Mouse (Mus musculus) CH12.LX (cell line): Measurements from ENCODE around the gene Znfx1. TPM values are rescaled to one million over a fixed set of nuclear protein-coding genes. Genes with fewer than 3 reads are reported as not detected.

Experiments used
- DNase-seq: peaks from one replicate; pipeline ENCODE4 v3.0.0-alpha.2; 2013; ENCODE audit errors: extremely low read depth
- H3K27ac ChIP-seq: 2 replicates; pipeline ENCODE4 v1.5.1; 2012; ENCODE audit warnings: low read depth, mild to moderate bottlenecking, control low read depth, moderate library complexity; ENCODE audit not compliant: insufficient read depth
- H3K27me3 ChIP-seq: replicated peaks from 2 replicates; pipeline ENCODE3; 2012; ENCODE audit warnings: inconsistent platforms
- H3K36me3 ChIP-seq, 2 experiments: replicated peaks in 1 of 2; 2 replicates each; pipeline versions ENCODE3 to v1.6.1; 2012; ENCODE audit warnings: inconsistent platforms in 1 of 2, low read length in 1 of 2, mild to moderate bottlenecking in 1 of 2, mixed read lengths in 1 of 2, moderate library complexity in 1 of 2; ENCODE audit not compliant: control insufficient read depth in 1 of 2, insufficient read depth in 1 of 2
- H3K4me1 ChIP-seq, 2 experiments: 2 replicates each; pipeline ENCODE4 v1.6.1; 2012; ENCODE audit warnings: inconsistent platforms in 1 of 2, moderate library complexity in 1 of 2; ENCODE audit not compliant: insufficient read depth in 2 of 2, control insufficient read depth in 1 of 2
- H3K4me2 ChIP-seq: 2 replicates; pipeline ENCODE4 v1.6.1; 2012; ENCODE audit warnings: low read depth, mild to moderate bottlenecking, control low read depth; ENCODE audit not compliant: poor library complexity, insufficient read depth, severe bottlenecking
- H3K4me3 ChIP-seq, 3 experiments: fragments of 150-350 bp in 1 of 3; sonication (generic) in 1 of 3; replicated peaks in 1 of 3; 2 replicates each; pipeline versions ENCODE3 to v1.5.1; 2011 to 2012; ENCODE audit warnings: low read depth in 2 of 3, low read length in 2 of 3, mild to moderate bottlenecking in 2 of 3, moderate library complexity in 2 of 3, control low read depth in 1 of 3, improper control_type of control experiment in 1 of 3, inconsistent platforms in 1 of 3, mixed read lengths in 1 of 3; ENCODE audit not compliant: poor library complexity in 1 of 3
- H3K79me2 ChIP-seq: replicated peaks from 2 replicates; pipeline ENCODE4 v1.6.1; 2012; ENCODE audit warnings: mild to moderate bottlenecking, moderate library complexity; ENCODE audit not compliant: control insufficient read depth, poor library complexity, insufficient read depth, severe bottlenecking; ENCODE audit errors: extremely low read depth
- H3K9ac ChIP-seq: 2 replicates; pipeline ENCODE4 v1.6.1; 2012; ENCODE audit warnings: low read depth, mild to moderate bottlenecking, control low read depth, moderate library complexity; ENCODE audit not compliant: insufficient read depth
- H3K9me3 ChIP-seq: replicated peaks from 2 replicates; pipeline ENCODE3; 2012; ENCODE audit warnings: low read length, inconsistent platforms, mixed read lengths
- BHLHE40 ChIP-seq: IDR thresholded peaks from 2 replicates; pipeline ENCODE4 v1.6.1; 2011; ENCODE audit warnings: mild to moderate bottlenecking, low read depth, low read length, improper control_type of control experiment
- CHD1 ChIP-seq: IDR thresholded peaks from 2 replicates; pipeline ENCODE4 v1.6.1; 2012; ENCODE audit warnings: low read depth, low read length, improper control_type of control experiment, inconsistent platforms
- CTCF ChIP-seq, 2 experiments: IDR thresholded peaks in 1 of 2; conservative IDR thresholded peaks in 1 of 2; 2 replicates each; pipeline ENCODE4 v1.5.1; 2011 to 2012; ENCODE audit warnings: low read depth in 2 of 2, low read length in 2 of 2, improper control_type of control experiment in 1 of 2, inconsistent platforms in 1 of 2, mild to moderate bottlenecking in 1 of 2, moderate library complexity in 1 of 2
- E2F4 ChIP-seq: IDR thresholded peaks from 2 replicates; pipeline ENCODE4 v1.6.1; 2011; ENCODE audit warnings: low read depth, low read length, improper control_type of control experiment; ENCODE audit not compliant: insufficient replicate concordance
- EP300 ChIP-seq: IDR thresholded peaks from 2 replicates; pipeline ENCODE4 v1.6.1; 2011; ENCODE audit warnings: low read length, improper control_type of control experiment
- ETS1 ChIP-seq: conservative IDR thresholded peaks from 2 replicates; pipeline ENCODE4 v1.6.1; 2012; ENCODE audit warnings: low read depth, mild to moderate bottlenecking, inconsistent platforms, low read length, improper control_type of control experiment, moderate library complexity
- GABPA ChIP-seq: IDR thresholded peaks from 2 replicates; pipeline ENCODE4 v1.6.1; 2012; ENCODE audit warnings: low read depth, low read length, improper control_type of control experiment, inconsistent platforms; ENCODE audit not compliant: insufficient replicate concordance
- JUN ChIP-seq: IDR thresholded peaks from 2 replicates; pipeline ENCODE4 v1.6.1; 2011; ENCODE audit warnings: low read depth, mild to moderate bottlenecking, low read length, improper control_type of control experiment, moderate library complexity; ENCODE audit not compliant: insufficient read depth
- KAT2A ChIP-seq: IDR thresholded peaks from 2 replicates; pipeline ENCODE4 v1.6.1; 2012; ENCODE audit warnings: low read length, improper control_type of control experiment, inconsistent platforms; ENCODE audit not compliant: insufficient replicate concordance
- MAFK ChIP-seq: IDR thresholded peaks from 2 replicates; pipeline ENCODE4 v1.6.1; 2011; ENCODE audit warnings: low read length, improper control_type of control experiment; ENCODE audit not compliant: insufficient replicate concordance
- MAX ChIP-seq: IDR thresholded peaks from 2 replicates; pipeline ENCODE4 v1.6.1; 2011; ENCODE audit warnings: low read length, improper control_type of control experiment
- MEF2A ChIP-seq: IDR thresholded peaks from 2 replicates; pipeline ENCODE4 v1.6.1; 2014; ENCODE audit warnings: low read depth, mild to moderate bottlenecking, inconsistent platforms, low read length, improper control_type of control experiment, borderline replicate concordance
- MXI1 ChIP-seq: IDR thresholded peaks from 2 replicates; pipeline ENCODE4 v1.6.1; 2011; ENCODE audit warnings: mild to moderate bottlenecking, low read depth, low read length, improper control_type of control experiment
- NELFE ChIP-seq: IDR thresholded peaks from 2 replicates; pipeline ENCODE4 v1.6.1; 2011; ENCODE audit warnings: low read depth, low read length, improper control_type of control experiment
- NRF1 ChIP-seq: IDR thresholded peaks from 2 replicates; pipeline ENCODE4 v1.6.1; 2014; ENCODE audit warnings: low read depth, mild to moderate bottlenecking, inconsistent platforms, low read length, improper control_type of control experiment, moderate library complexity
- PAX5 ChIP-seq: IDR thresholded peaks from 2 replicates; pipeline ENCODE4 v1.6.1; 2012; ENCODE audit warnings: low read length, inconsistent platforms, mixed read lengths
- POLR2A ChIP-seq: IDR thresholded peaks from 2 replicates; pipeline ENCODE4 v1.6.1; 2011; ENCODE audit warnings: low read depth, mild to moderate bottlenecking, improper control_type of control experiment, low read length
- POLR2AphosphoS2 ChIP-seq: IDR thresholded peaks from 2 replicates; pipeline ENCODE4 v1.6.1; 2011; ENCODE audit warnings: low read depth, low read length, improper control_type of control experiment
- RCOR1 ChIP-seq: conservative IDR thresholded peaks from 2 replicates; pipeline ENCODE4 v1.6.1; 2012; ENCODE audit warnings: low read depth, mild to moderate bottlenecking, inconsistent platforms, low read length, improper control_type of control experiment
- SMC3 ChIP-seq: IDR thresholded peaks from 2 replicates; pipeline ENCODE4 v1.6.1; 2011; ENCODE audit warnings: low read depth, low read length, improper control_type of control experiment
- TBP ChIP-seq: conservative IDR thresholded peaks from 2 replicates; pipeline ENCODE4 v1.6.1; 2011; ENCODE audit warnings: low read depth, low read length, improper control_type of control experiment
- TCF12 ChIP-seq: IDR thresholded peaks from 2 replicates; pipeline ENCODE4 v1.6.1; 2014; ENCODE audit warnings: low read depth, mild to moderate bottlenecking, inconsistent platforms, low read length, improper control_type of control experiment
- UBTF ChIP-seq: IDR thresholded peaks from 2 replicates; pipeline ENCODE4 v1.6.1; 2012; ENCODE audit warnings: low read depth, mild to moderate bottlenecking, inconsistent platforms, low read length, improper control_type of control experiment, moderate library complexity
- USF1 ChIP-seq: IDR thresholded peaks from 2 replicates; pipeline ENCODE4 v1.6.1; 2014; ENCODE audit warnings: low read depth, mild to moderate bottlenecking, inconsistent platforms, low read length, improper control_type of control experiment
- USF2 ChIP-seq: conservative IDR thresholded peaks from 2 replicates; pipeline ENCODE4 v1.6.1; 2011; ENCODE audit warnings: low read depth, low read length, improper control_type of control experiment
- ZC3H11A ChIP-seq: IDR thresholded peaks from 2 replicates; pipeline ENCODE4 v1.6.1; 2012; ENCODE audit warnings: low read depth, mild to moderate bottlenecking, inconsistent platforms, low read length, improper control_type of control experiment
- ZKSCAN1 ChIP-seq: IDR thresholded peaks from 2 replicates; pipeline ENCODE4 v1.6.1; 2012; ENCODE audit warnings: low read depth, inconsistent platforms, low read length, improper control_type of control experiment, borderline replicate concordance
- ZMIZ1 ChIP-seq: IDR thresholded peaks from 2 replicates; pipeline ENCODE4 v1.6.1; 2012; ENCODE audit warnings: low read depth, mild to moderate bottlenecking, inconsistent platforms, low read length, improper control_type of control experiment
- ZNF384 ChIP-seq: IDR thresholded peaks from 2 replicates; pipeline ENCODE4 v1.6.1; 2012; ENCODE audit warnings: low read depth, low read length, improper control_type of control experiment, inconsistent platforms
- dilution Hi-C: fragments of 300-500 bp; cut with MboI; formaldehyde crosslinking; loops from 2 replicates; pipeline ENCODE4 v1.14.3; 2020; ENCODE audit warnings: low sequenced_read_pairs; ENCODE audit not compliant: extremely low pct_unique_long_range_greater_than_20kb, extremely low pct_ligation_motif_present
- in situ Hi-C: fragments of 300-500 bp; cut with MboI; formaldehyde crosslinking; loops from 3 replicates; pipeline ENCODE4 v1.14.3; 2019; ENCODE audit warnings: low sequenced_read_pairs, low pct_ligation_motif_present, low pct_unique_long_range_greater_than_20kb, mixed read lengths
- polyA plus RNA-seq: library from polyadenylated mRNA; unstranded; fragments of >175 nt; gene quantifications from 2 replicates; pipeline ENCODE4 v1.2.1, GENCODE M21; 2012; ENCODE audit warnings: low read depth; ENCODE audit not compliant: insufficient read length
- total RNA-seq, 2 experiments: library from RNA; depleted of rRNA; stranded (reverse); fragments of 300-350 nt in 1 of 2; fragments of >200 nt in 1 of 2; gene quantifications; 2 replicates each; pipeline ENCODE4 v1.2.3; 2012 to 2014

The Znfx1 gene
- total and polyA plus RNA-seq, 3 experiments: 5.1 to 9.0 (median 8.1) TPM

GRCm38 (mm10) chr2:167103546-167103945 is 40.7 kb upstream of the Znfx1 start:
- in situ Hi-C loops: no loop called here
- no peak overlapping the region for H3K27ac ChIP-seq
- H3K9me3 ChIP-seq: peaks cover 25% of the 10 kb centered on the region
- H3K4me1 ChIP-seq: peaks cover 8 to 25% of the 10 kb centered on the region in 2 experiments
- peaks cover 0 to 31% of the 10 kb centered on the region in 2 experiments for H3K36me3 ChIP-seq
- no peaks in the 10 kb centered on the region for H3K79me2 ChIP-seq
- H3K27me3 ChIP-seq: no peaks in the 10 kb centered on the region
- TF ChIP-seq SMC3 (no peak), NRF1 (no peak), ZMIZ1 (no peak), POLR2A (no peak), MAFK (no peak), ETS1 (no peak), PAX5 (no peak), POLR2AphosphoS2 (no peak), UBTF (no peak), NELFE (no peak), TBP (no peak), GABPA (no peak), EP300 (no peak), RCOR1 (no peak)
- TF ChIP-seq, all 38 proteins: peak for 0
- dilution Hi-C loops: no loop called here
- Histone ChIP-seq H3K4me2 (no peak overlapping the region), H3K9ac (no peak overlapping the region), H3K4me3 (no peak overlapping the region)
- no peak for DNase-seq

GRCm38 (mm10) chr2:167101743-167102441 is 39.1 kb upstream of the Znfx1 start:
- peaks cover 23% of the 10 kb centered on the region for H3K9me3 ChIP-seq
- H3K36me3 ChIP-seq: peaks cover 0 to 31% of the 10 kb centered on the region in 2 experiments
- H3K79me2 ChIP-seq: no peaks in the 10 kb centered on the region
- H3K4me1 ChIP-seq: peaks cover 9 to 25% of the 10 kb centered on the region in 2 experiments
- H3K27me3 ChIP-seq: no peaks in the 10 kb centered on the region
- in situ Hi-C loops: no loop called here
- dilution Hi-C loops: no loop called here
- H3K9ac ChIP-seq: peak overlapping the region; percentile 19; the same call in 1 of the 2 replicates
- peak overlapping the region; percentile 3 to 43 (median 24) for H3K4me3 ChIP-seq
- peak overlapping the region; percentile 17 for H3K4me2 ChIP-seq
- DNase-seq: peak; percentile 91
- H3K27ac ChIP-seq: peak overlapping the region; percentile 43
- peak; percentile 55; the same call in 1 of the 2 replicates for TF ChIP-seq USF2
- TF ChIP-seq USF1: peak; percentile 83
- TF ChIP-seq CHD1: no peak
- TF ChIP-seq MAX: peak; percentile 82
- TF ChIP-seq MEF2A: peak; percentile 95
- TF ChIP-seq NELFE: 0 out of 2 replicates have a peak, but pooled peaks have one; percentile 46
- no peak for TF ChIP-seq SMC3
- TF ChIP-seq ZC3H11A: no peak
- no peak for TF ChIP-seq POLR2AphosphoS2
- no peak for TF ChIP-seq RCOR1
- TF ChIP-seq ZKSCAN1: no peak
- TF ChIP-seq EP300: peak; percentile 34; the same call in 1 of the 2 replicates
- peak; percentile 92 for TF ChIP-seq ZNF384
- no peak for TF ChIP-seq CTCF (conservative IDR thresholded peaks at IDR 0.05 in 1 of 2, IDR thresholded peaks at IDR 0.05 in 1 of 2; ENCODE audit: low read depth in 2 of 2, low read length in 2 of 2)
- peak; percentile 69; the same call in 1 of the 2 replicates for TF ChIP-seq MXI1
- TF ChIP-seq ZMIZ1: no peak
- peak; percentile 93; the same call in 1 of the 2 replicates for TF ChIP-seq E2F4
- TF ChIP-seq TCF12: 0 out of 2 replicates have a peak, but pooled peaks have one; percentile 39
- 0 out of 2 replicates have a peak, but pooled peaks have one; percentile 10 for TF ChIP-seq KAT2A
- TF ChIP-seq BHLHE40: peak; percentile 94
- no peak for TF ChIP-seq GABPA
- TF ChIP-seq PAX5: no peak
- no peak for TF ChIP-seq UBTF
- TF ChIP-seq JUN: no peak
